Mouse (Mus musculus) cerebellum, adult 2 months (tissue): ENCODE measurements around the gene Hsd11b1.

Experiments
- CTCF ChIP-seq: fragments of 200-500 bp; IDR thresholded peaks from 2 replicates; pipeline ENCODE4 v1.5.1; 2011; ENCODE audit warnings: low read depth, mild to moderate bottlenecking, control low read depth, low read length, moderate library complexity, borderline replicate concordance; ENCODE audit not compliant: insufficient read depth
- POLR2A ChIP-seq: fragments of 200-500 bp; IDR thresholded peaks from 2 replicates; pipeline ENCODE4 v1.6.1; 2011; ENCODE audit warnings: low read length, control low read depth, borderline replicate concordance; ENCODE audit not compliant: insufficient read depth

- TF ChIP-seq CTCF (no peak), POLR2A (no peak)
Observed at GRCm38 (mm10) chr1:193238426-193238825, 25.4 kb downstream of the Hsd11b1 start.
